Mouse (Mus musculus) CH12.LX (cell line): ENCODE measurements at regions not wholly inside any gene's neighbourhood (a gene's known extent, or its start where the extent isn't known, plus 50 kb on each side); places are given as distances from the start of the nearest gene placed in this dataset.

Experiments
- CTCF ChIP-seq, 2 experiments: IDR thresholded peaks in 1 of 2; conservative IDR thresholded peaks in 1 of 2; 2 replicates each; pipeline ENCODE4 v1.5.1; 2011 to 2012; ENCODE audit warnings: low read depth in 2 of 2, low read length in 2 of 2, improper control_type of control experiment in 1 of 2, inconsistent platforms in 1 of 2, mild to moderate bottlenecking in 1 of 2, moderate library complexity in 1 of 2
- IRF4 ChIP-seq: IDR thresholded peaks from 2 replicates; pipeline ENCODE4 v1.6.1; 2014; ENCODE audit warnings: low read depth, mild to moderate bottlenecking, inconsistent platforms, low read length, improper control_type of control experiment
- KAT2A ChIP-seq: IDR thresholded peaks from 2 replicates; pipeline ENCODE4 v1.6.1; 2012; ENCODE audit warnings: low read length, improper control_type of control experiment, inconsistent platforms; ENCODE audit not compliant: insufficient replicate concordance
- MAFK ChIP-seq: IDR thresholded peaks from 2 replicates; pipeline ENCODE4 v1.6.1; 2011; ENCODE audit warnings: low read length, improper control_type of control experiment; ENCODE audit not compliant: insufficient replicate concordance
- MAX ChIP-seq: IDR thresholded peaks from 2 replicates; pipeline ENCODE4 v1.6.1; 2011; ENCODE audit warnings: low read length, improper control_type of control experiment
- MAZ ChIP-seq: IDR thresholded peaks from 2 replicates; pipeline ENCODE4 v1.6.1; 2012; ENCODE audit warnings: low read depth, mild to moderate bottlenecking, inconsistent platforms, low read length, improper control_type of control experiment, moderate library complexity
- MXI1 ChIP-seq: IDR thresholded peaks from 2 replicates; pipeline ENCODE4 v1.6.1; 2011; ENCODE audit warnings: mild to moderate bottlenecking, low read depth, low read length, improper control_type of control experiment
- POLR2A ChIP-seq: IDR thresholded peaks from 2 replicates; pipeline ENCODE4 v1.6.1; 2011; ENCODE audit warnings: low read depth, mild to moderate bottlenecking, improper control_type of control experiment, low read length
- RAD21 ChIP-seq: IDR thresholded peaks from 2 replicates; pipeline ENCODE4 v1.6.1; 2011; ENCODE audit warnings: low read depth, mild to moderate bottlenecking, low read length, improper control_type of control experiment, moderate library complexity
- SIN3A ChIP-seq: IDR thresholded peaks from 2 replicates; pipeline ENCODE4 v1.6.1; 2012; ENCODE audit warnings: low read length, improper control_type of control experiment, inconsistent platforms
- TBP ChIP-seq: conservative IDR thresholded peaks from 2 replicates; pipeline ENCODE4 v1.6.1; 2011; ENCODE audit warnings: low read depth, low read length, improper control_type of control experiment
- TCF12 ChIP-seq: IDR thresholded peaks from 2 replicates; pipeline ENCODE4 v1.6.1; 2014; ENCODE audit warnings: low read depth, mild to moderate bottlenecking, inconsistent platforms, low read length, improper control_type of control experiment
- UBTF ChIP-seq: IDR thresholded peaks from 2 replicates; pipeline ENCODE4 v1.6.1; 2012; ENCODE audit warnings: low read depth, mild to moderate bottlenecking, inconsistent platforms, low read length, improper control_type of control experiment, moderate library complexity
- ZKSCAN1 ChIP-seq: IDR thresholded peaks from 2 replicates; pipeline ENCODE4 v1.6.1; 2012; ENCODE audit warnings: low read depth, inconsistent platforms, low read length, improper control_type of control experiment, borderline replicate concordance

DNA sequence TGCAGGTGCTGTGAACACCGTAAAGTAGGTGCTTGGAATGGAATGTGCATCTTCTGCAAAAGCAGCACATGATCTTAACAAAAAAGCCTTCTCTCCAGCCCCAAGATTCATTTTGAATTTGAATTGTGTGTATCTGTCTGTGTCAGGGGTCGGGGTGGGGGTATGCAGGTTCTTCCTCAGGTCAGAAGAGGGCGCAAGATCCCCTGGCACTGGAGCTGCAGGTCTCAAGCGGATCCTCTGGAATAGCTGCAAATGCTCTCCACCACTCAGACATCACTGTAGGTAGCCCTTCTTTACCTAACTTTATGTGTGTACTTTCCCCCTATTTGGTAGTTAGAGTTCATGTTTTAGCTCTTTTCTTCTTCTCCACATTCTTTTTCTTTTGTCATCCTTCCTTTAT lies 199.5 kb upstream of the Nampt start:
- TF ChIP-seq IRF4: no peak
- TF ChIP-seq CTCF (conservative IDR thresholded peaks at IDR 0.05 in 1 of 2, IDR thresholded peaks at IDR 0.05 in 1 of 2; ENCODE audit: low read depth in 2 of 2, low read length in 2 of 2): peak in 1 of 2 experiments; percentile 55; a peak in 2 of 4 replicates
- TF ChIP-seq UBTF: no peak
- no peak for TF ChIP-seq MAZ
- no peak for TF ChIP-seq MAFK
- no peak for TF ChIP-seq MAX
- no peak for TF ChIP-seq ZKSCAN1
- TF ChIP-seq TBP: no peak
- no peak for TF ChIP-seq POLR2A
- TF ChIP-seq RAD21: peak; percentile 50
- TF ChIP-seq SIN3A: no peak
- no peak for TF ChIP-seq MXI1
- no peak for TF ChIP-seq KAT2A
- TF ChIP-seq TCF12: no peak
